Mouse (Mus musculus) liver, adult (tissue): ENCODE data around the gene Mrps2.

ENCODE experiments used
- GATA4 ChIP-seq: IDR thresholded peaks from 2 replicates; pipeline ENCODE4 v1.6.1; 2014; ENCODE audit warnings: mild to moderate bottlenecking, low read length; ENCODE audit not compliant: insufficient replicate concordance

The Mrps2 gene

DNA sequence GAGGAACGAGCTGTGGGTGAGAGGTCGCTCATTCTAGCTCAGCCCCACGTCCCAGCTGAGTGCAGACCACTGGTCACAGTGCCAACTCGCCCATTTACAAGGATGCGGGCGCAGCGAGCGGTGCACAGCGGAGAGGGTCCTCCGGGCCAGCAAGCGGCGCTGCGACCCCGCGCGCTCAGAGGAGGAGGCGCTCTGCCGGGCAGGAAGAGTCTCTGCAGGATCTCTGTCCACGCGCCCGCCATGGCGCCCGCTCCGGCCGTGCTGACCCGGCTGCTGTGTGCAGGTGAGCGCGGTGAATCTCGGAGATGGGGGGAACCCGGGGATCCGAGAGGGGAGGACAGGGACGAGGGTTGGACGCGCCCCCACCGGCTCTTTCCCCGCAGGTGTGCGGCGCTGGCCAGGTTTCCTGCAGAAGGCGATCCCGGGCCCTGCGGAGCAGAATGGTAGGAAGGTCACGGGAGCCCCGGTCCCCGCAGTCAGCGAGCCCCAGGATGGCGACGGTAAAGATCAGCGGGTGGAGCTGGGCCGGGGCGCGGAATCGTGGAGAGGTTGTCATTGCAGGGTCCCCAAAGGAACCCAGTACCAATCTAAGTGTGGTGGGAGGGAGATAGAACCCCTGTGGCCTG lies at the start of gene Mrps2:
Mrps2 (plus strand) TSS at position 207 of the 626 bp plus-strand sequence.
- TF ChIP-seq GATA4: peak; percentile 52; the same call in 1 of the 2 replicates

DNA sequence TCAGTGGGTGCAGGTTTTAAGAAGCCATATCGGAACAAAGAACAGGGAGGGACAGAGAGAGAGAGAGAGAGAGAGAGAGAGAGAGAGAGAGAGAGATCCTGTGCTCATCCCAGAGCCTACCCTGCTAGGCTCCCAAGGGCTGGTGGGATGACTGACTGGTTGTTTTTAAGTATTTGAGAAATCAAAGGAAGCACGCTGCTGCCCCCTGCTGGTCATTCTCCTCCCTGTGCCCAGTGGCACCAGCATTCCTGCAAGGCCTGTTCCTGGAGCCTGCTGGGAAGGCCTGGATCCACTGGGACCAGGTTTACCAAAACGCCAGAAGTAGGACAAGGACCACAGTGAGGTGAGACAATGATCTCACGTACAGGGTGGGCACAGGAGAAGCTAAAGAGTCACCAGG lies 48.0 kb upstream of the Mrps2 start:
- TF ChIP-seq GATA4: no peak

- TF ChIP-seq GATA4: no peak
Observed at GRCm38 (mm10) chr2:28423167-28423566, 44.7 kb upstream of the Mrps2 start.

GRCm38 (mm10) chr2:28427226-28427625 lies 40.6 kb upstream of the Mrps2 start:
- no peak for TF ChIP-seq GATA4

DNA sequence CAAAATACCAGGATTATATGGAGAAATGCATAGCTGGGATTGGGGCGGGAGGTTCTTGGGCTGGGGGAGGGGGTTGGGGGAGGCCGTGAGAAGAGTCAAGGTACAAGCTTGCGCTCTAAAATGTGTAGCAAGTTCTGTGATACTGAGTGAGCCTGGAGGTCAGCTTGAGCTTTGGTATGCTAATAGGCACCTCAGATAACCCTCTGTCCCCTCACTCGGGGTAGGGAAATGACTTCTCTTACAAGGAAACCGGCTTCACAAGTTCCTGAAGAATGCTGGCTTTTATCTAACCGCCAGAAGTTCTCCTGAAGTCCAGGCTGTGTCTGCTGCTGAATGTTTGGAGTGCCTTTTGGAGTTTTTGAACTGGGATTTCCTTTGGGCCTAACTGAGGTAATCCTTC lies 37.0 kb upstream of the Mrps2 start:
- no peak for TF ChIP-seq GATA4

GRCm38 (mm10) chr2:28432811-28433210 lies 35.1 kb upstream of the Mrps2 start:
- TF ChIP-seq GATA4: no peak

DNA sequence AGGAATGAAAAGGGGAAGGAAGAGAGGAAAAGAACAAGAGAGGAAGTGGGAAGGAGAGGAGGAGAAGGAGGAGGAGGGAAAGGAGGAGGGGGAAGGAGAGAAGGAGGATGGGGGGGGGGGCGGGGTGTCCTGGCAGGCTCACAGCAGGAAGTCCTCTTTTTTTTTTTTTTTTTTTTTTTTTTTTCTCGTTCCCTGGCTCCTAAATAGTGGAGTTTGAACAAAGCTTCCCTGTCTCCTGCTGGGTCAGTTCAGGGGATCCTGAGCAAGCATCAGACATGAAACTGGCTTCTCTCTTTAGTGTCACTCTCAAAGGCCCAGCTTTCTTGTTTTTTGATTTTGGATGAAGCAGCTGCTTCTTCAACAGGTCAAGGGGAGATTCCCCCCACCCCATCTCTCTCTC lies 34.4 kb upstream of the Mrps2 start:
- TF ChIP-seq GATA4: no peak

DNA sequence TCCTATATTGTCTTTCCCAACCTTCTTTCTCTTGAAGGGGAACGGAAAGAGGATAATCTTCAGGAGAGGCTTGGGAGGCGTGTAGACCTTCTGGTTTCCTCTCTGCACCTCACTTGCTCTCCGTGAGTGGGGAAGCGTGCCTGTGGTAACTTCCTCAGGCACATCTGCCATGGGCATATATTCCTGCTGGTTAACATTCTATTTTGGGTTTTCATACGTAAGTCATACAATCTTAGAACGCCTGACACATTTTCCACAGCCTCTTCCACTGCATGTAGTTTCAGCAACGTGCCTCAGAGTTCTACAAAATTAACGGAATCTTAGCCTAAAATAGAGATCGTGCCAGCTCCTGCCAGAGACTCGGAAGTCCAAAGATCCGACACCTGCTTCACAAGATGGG lies 32.5 kb upstream of the Mrps2 start:
- no peak for TF ChIP-seq GATA4

GRCm38 (mm10) chr2:28440842-28441241 lies 27.0 kb upstream of the Mrps2 start:
- TF ChIP-seq GATA4: no peak

GRCm38 (mm10) chr2:28445082-28445481 lies 22.8 kb upstream of the Mrps2 start:
- TF ChIP-seq GATA4: no peak

DNA sequence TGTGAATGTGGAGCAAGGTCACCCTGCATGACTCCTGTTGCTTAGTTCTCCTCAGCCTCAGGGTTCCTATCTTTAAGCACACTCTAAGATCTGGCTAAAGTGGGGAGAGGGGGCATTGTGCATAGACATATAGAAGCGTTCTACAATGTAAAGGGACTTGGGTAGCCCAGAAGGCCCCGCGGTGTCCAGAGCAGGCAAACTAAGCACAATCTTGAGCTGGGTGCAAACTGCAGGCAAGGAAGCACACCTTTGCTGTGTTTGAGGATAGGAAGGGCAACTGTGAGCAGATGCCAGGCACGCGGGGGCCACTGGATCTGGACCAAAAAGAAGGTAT lies 21.7 kb upstream of the Mrps2 start:
- no peak for TF ChIP-seq GATA4

- TF ChIP-seq GATA4: no peak
Observed at GRCm38 (mm10) chr2:28446515-28447314, 21.2 kb upstream of the Mrps2 start, which contains the start of gene Ppp1r26. Gene Ppp1r26 (plus strand): TSS chr2:28446800.

- no peak for TF ChIP-seq GATA4
Observed at GRCm38 (mm10) chr2:28447315-28447670, 20.6 kb upstream of the Mrps2 start.

- no peak for TF ChIP-seq GATA4
Observed at GRCm38 (mm10) chr2:28451663-28452062, 16.2 kb upstream of the Mrps2 start.

- no peak for TF ChIP-seq GATA4
Observed at GRCm38 (mm10) chr2:28453539-28453938, 14.3 kb upstream of the Mrps2 start.

DNA sequence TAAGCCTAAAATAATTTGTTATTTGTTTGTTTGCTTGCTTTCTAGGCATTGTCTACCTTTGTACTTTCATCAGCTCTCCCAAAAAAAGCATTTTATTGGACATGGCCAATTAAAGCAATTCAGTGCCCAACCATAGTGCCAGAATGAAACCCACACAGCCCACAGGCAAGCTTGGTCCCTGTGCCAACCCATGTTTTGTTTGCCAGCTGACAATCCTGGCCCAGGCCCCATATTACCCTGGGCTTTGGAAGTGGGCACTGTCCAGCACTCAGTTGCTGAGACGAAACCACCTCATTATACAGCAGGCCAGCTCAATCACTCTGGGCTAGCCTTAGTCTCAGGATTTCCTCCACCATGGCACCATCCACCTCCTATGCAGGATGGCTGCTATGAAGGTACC lies 11.2 kb upstream of the Mrps2 start:
- no peak for TF ChIP-seq GATA4

DNA sequence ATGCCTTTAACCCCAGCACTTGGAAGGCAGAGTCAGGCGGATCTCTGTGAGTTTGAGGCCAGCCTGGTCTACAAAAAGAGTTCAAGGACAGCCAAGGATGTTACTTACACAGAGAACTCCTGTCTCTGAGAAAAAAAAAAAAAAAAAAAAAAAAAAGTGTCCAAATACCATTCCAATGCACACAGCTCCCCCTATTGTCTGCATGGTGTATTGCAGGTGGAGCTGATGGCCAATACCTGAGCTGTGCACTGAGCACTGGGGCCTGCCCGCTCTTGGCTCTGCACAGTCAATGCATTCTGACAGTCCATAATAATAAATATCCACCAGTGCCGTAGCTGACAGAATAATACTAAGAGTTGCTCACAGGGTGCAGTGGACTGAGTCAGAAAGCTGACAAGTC lies 3.9 kb upstream of the Mrps2 start:
- no peak for TF ChIP-seq GATA4
